Mouse (Mus musculus) cerebellum, postnatal 4 days (tissue): Measurements from ENCODE around the gene Tspan3.

Experiments used
- DNase-seq, 2 experiments: peaks; one replicate each; pipeline ENCODE4 v3.0.0; 2022; ENCODE audit warnings: low spot score in 2 of 2, mixed read lengths in 1 of 2

Tspan3 gene

GRCm38 (mm10) chr9:56118091-56118490 lies 47.2 kb downstream of the Tspan3 start:
- no peak for DNase-seq

- no peak for DNase-seq
Measured at GRCm38 (mm10) chr9:56108174-56108573, 57.1 kb downstream of the Tspan3 start.

GRCm38 (mm10) chr9:56107527-56107926 lies 57.8 kb downstream of the Tspan3 start:
- DNase-seq, result no peak

- no peak for DNase-seq
Measured at GRCm38 (mm10) chr9:56106274-56107072, 58.8 kb downstream of the Tspan3 start.

- DNase-seq, result no peak
Measured at GRCm38 (mm10) chr9:56104921-56105320, 60.4 kb downstream of the Tspan3 start.

- DNase-seq, result no peak
Measured at GRCm38 (mm10) chr9:56101022-56101421, 64.3 kb downstream of the Tspan3 start.

- DNase-seq, result no peak
Measured at GRCm38 (mm10) chr9:56100041-56100522, 65.2 kb downstream of the Tspan3 start.

GRCm38 (mm10) chr9:56097584-56098298 lies 67.5 kb downstream of the Tspan3 start:
- peak in 1 of 2 experiments; percentile 6 for DNase-seq

- DNase-seq, result no peak
Measured at GRCm38 (mm10) chr9:56092102-56092501, 73.2 kb downstream of the Tspan3 start.

- no peak for DNase-seq
Measured at GRCm38 (mm10) chr9:56090546-56091225, 74.6 kb downstream of the Tspan3 start.

GRCm38 (mm10) chr9:56089778-56090520 lies 75.3 kb downstream of the Tspan3 start, which contains the start of gene Pstpip1:
Pstpip1 (plus strand) TSS chr9:56089962.
- DNase-seq, result peak; percentile 48 to 71

- DNase-seq, result no peak
Measured at GRCm38 (mm10) chr9:56086524-56086923, 78.8 kb downstream of the Tspan3 start.
